Mouse (Mus musculus): ENCODE results near the gene Oas1f.

GRCm38 (mm10) chr5:120902056-120902455, 54.9 kb downstream of the Oas1f start:
- TF ChIP-seq CTCF (IDR thresholded peaks at IDR 0.05; ENCODE audit: low read depth) (no peak), EP300 (IDR thresholded peaks at IDR 0.05; ENCODE audit: low read depth) (no peak)

Measured in liver, postnatal 0 days (tissue).